Mouse (Mus musculus): ENCODE data around the gene H2-T24.
"Not testable (repeated sequence)": the region's sequence is repeated elsewhere in the genome, so short reads cannot be mapped to it uniquely, and the experiment has no call there.

The H2-T24 gene

GRCm38 (mm10) chr17:36023710-36024654 is 3.6 kb upstream of the H2-T24 start:
- peak in 1 of 2 experiments; percentile 47 for DNase-seq

- no peak for DNase-seq
These were observed 2.6 kb upstream of the H2-T24 start for GRCm38 (mm10) chr17:36022922-36023321.

- DNase-seq, result no peak
These were observed 1.7 kb upstream of the H2-T24 start for GRCm38 (mm10) chr17:36022098-36022497.

- no peak for DNase-seq
These were observed 949 bp upstream of the H2-T24 start for GRCm38 (mm10) chr17:36021309-36021708.

DNA sequence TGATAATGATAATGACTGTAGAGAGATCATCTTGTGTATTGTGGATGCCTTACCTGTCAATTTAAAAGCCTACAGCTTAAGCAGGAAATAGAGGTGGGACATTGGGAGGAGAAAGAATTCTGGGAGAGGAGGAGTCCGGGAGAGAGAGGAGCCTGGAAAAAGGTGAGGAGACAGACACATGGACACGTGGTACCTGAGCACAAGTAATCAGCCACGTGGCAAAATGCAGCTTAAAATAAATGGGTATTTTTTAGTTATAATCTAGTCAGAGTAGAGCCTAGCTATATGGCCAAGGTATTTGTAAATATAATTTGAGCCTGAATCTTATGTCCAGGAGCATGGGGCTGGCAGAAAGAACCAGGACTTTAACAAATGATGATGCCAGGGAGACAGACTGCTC is 841 bp downstream of the H2-T24 start:
- no peak for DNase-seq

DNA sequence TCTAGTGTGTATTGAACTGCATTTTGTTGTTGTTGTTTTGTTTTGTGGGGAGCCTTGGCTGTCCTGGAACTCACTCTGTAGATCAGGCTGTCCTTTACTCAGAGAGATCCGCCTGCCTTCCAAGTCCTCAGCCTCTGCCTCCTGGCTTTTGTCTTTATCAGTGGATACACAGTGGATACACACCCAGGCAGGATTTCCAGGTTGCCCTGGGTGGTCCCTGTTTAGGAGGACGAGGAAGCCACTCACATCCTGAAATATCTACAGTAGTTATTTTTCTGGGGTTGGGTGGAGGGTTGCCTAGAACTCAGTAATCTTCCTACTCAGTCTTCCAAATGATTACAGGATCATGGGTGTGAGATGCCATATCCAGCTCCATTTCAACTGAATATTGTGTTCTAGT is 1.4 kb downstream of the H2-T24 start:
- DNase-seq, result no peak

DNA sequence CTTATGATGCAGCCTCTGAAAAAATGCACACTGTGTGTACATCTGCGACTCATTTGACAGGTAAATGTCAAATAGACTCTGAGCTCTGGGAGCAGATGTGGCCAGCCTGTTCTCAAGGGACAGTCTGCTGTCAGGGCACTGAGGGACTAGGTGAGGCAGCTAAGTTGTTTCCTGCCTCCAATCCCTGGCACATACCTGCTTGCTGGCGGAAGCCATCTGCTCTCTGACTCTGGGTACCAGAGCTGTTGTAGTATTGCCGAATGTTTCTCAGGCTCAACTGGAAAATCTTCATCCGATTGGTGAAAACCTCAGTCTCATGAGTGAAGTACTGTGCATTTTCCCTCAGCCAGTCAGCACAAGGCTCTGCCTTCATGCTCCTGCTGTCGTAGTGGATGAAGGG is 3.3 kb downstream of the H2-T24 start:
- DNase-seq, result no peak

DNA sequence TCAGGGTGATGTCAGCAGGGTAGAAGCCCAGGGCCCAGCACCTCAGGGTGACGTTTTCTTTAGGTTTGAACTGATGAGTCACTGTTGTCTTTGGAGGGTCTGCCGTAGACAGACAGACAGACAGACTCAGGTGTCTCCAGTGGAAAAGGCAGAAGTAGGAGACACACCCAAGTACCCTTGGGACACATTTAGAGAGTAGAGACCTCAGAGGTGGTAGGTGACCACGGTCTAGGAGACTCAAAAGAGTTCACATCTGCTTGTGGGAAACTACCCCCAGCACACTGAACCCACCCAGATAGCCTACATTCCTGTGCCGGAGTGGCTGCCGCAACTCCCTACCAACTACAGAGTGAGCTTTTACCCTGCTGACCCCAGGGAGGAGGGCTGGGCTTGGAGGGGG is 5.4 kb downstream of the H2-T24 start:
- no peak for DNase-seq

DNA sequence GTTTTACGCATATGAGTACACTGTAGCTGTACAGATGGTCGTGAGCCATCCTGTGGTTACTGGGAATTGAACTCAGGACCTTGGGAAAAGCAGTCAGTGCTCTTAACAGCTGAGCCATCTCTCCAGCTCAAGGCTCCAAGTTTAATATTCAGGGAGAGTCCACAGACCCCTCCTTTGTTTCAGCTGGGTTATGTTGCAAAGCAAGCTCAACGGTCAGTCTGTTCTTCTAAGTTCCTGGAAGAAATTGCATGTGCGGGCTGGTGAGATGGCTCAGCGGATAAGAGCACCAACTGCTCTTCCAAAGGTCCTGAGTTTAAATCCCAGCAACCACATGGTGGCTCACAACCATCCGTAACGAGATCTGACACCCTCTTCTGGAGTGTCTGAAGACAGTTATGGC is 16.0 kb downstream of the H2-T24 start:
- not testable (repeated sequence) for DNase-seq

DNA sequence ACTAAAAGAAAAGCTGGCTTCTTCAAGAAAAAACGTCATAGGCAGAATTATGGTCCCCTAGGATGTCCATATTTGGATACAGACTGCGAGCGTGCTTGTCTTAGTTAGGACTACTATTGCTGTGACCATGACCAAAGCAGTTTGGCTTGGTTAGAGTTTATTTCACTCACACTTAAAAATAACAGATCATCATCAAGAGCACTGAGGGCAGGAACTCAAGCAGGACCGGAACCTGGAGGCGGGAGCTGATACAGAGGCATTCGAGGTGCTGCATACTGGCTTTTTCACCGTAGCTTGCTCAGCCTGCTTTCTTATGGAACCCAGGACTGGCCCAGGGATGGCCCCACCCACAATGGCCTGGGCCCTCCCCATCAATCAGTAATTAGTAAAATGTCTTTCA is 17.0 kb downstream of the H2-T24 start:
- no peak for DNase-seq

DNA sequence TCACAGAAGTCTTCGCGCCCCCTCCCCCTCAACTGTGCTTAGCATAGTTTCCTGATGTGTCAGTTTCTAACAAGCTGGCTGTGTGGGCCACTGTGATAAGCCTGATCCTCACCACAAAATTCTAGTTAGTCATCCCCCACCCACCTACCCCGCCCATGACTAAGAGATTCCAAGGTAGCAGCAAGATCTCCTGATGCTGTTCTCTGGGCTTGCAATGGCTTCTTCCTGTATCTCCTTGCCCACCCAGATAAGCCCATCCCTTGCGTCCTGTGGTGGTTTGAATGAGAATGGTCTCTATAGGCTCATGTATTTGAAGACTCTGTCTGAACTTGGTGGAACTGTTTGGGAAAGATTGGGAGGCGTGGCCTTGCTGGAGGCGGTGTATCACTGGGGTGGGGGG is 18.4 kb downstream of the H2-T24 start:
- peak; percentile 21 to 37 for DNase-seq

- DNase-seq, result peak; percentile 44 to 51
These were observed 19.1 kb downstream of the H2-T24 start for GRCm38 (mm10) chr17:36001121-36001897.

GRCm38 (mm10) chr17:36000349-36000748 is 20.0 kb downstream of the H2-T24 start:
- no peak for DNase-seq

DNA sequence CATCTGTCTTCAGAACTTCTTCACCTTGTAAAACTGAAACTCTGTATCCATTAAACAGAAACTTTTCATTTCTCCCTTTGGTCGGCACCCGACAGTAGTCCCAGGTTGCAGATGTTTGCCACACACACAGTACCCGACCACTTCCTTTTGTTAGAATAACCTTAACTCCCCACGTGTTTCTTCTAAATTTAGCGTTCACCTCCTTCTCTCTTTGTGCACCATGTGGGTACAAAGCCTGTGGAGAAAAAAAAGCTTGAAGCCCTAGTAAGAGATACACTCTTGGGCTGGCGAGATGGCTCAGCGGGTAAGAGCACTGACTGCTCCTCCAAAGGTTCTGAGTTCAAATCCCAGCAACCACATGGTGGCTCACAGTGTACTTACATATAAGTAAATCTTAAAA is 21.0 kb downstream of the H2-T24 start:
- peak; percentile 74 to 78 for DNase-seq

DNA sequence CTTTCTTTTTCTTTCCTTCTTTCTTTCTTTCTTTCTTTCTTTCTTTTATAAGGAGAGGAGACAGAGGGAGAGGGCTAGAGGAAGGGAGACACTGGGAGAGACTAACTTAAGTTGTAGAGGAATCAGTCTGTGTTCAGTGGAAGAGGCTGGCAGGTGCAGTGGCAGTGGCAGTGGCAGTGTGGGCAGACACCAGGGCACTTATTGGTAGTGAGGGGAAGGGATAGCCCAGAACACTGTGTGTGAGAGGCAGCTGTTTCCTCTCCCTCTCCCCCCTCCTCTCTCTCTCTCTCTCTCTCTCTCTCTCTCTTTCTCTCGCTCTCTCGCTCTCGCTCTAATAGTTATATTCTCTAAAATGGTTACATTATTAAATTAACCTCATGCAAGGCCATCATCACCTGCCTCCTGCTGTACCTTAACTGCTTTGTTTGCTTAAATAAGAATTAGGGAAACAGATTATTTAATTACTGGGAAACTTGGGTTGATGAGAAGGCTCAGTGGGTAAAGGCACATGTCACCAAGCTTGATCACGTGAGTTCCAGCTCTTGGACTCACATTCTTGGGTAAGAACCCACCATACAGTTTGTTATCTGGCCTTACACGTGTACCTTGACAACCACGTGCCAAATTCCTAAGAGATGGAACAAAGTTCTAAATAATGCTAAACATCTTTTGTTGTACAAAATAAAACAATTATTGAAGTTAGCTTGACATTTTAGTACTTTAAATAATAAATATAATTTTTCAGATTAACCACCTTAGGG is 21.6 kb downstream of the H2-T24 start:
- peak; percentile 48 to 51 for DNase-seq

DNA sequence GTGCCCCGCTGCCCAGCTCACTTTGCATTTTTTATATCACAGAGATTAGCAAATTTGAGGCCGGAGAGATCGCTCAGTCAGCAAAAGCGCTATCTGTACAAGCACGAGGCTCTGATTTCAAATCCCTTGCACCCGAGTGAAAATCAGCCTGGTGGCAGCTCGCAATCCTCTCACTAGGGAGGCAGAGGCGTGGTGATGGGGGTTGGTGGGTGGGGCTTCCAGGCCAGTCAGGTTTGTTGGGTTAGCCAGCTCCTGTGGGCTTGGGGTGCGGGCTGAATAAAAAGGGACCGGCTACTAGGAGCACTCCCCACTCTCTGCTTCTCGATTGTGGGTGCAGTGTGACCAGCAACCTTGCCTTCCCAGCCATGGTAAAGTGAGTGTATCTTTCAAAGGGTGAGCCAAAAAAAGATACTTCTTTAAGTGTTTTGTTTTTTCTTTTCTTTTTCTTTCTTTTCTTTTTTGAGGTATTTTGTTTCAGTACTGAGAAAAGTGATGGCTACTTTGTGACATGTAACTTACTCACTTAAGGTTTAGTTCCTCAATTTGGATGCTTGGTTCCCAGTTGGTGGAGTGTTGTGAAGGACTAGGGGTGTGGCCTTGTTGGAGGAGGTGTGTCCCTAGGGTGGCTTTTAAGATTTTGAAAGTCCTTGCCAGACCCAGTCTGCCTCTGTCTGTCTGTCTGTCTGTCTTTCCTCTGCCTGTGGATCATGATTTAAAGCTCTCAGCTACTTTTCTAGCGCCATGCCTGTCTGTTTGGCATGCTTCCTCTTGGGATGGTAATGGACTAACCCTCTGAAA is 22.4 kb downstream of the H2-T24 start:
- DNase-seq, result peak; percentile 80 to 85

DNA sequence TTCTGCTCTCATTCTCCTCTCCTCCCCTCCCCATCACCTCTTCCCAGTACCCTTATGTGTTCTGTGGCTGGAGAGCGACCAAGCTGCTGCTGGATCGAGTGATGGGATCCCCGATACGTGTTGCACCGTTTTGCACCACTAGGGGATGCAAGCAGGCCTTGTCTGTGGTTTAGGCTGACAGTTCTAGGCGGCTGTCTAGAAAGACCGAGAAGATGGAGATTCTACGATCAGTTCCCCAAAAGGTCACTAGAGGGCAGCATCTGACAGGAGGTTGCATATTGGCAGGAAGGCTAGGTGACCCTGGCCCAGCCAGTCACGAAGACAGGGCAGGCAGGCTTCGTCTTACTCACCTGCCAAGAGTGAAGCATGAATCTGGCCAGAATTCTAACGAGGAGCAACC is 23.4 kb downstream of the H2-T24 start:
- peak; percentile 98 for DNase-seq

GRCm38 (mm10) chr17:35994879-35995240 is 25.5 kb downstream of the H2-T24 start:
- peak in 1 of 2 experiments; percentile 13 for DNase-seq

DNA sequence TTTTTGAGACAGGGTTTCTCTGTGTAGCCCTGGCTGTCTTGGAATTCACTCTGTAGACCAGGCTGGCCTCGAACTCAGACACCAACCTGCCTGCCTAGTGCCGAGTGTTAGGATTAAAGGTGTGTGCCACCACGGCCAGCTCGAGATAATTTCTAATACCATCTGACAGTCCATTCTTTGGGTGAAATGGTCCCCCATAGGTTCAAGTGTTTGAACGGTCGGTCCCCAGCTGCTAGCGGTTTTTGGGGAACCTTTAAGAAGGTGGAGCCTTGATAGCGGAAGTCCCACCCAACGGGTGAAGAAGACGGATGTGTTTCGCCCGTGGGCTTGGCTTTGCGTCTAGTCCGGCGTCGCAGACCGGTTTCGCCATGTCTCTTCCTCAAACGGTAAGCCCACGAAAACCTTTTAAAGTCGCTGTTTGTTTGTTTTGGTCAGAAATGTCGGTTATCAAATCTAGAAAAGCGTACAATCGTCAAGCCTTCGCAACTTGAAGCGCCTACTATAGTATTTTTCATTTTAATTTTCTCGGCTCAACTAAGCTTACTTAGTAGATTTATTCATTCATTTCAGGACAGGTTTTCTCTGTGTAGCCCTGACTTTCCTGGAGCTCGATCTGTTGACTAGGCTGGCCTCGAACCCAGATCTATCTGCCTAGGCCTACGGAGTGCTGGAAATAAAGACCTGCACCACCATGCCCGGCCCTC is 26.0 kb downstream of the H2-T24 start:
- peak; percentile 79 to 82 for DNase-seq

DNA sequence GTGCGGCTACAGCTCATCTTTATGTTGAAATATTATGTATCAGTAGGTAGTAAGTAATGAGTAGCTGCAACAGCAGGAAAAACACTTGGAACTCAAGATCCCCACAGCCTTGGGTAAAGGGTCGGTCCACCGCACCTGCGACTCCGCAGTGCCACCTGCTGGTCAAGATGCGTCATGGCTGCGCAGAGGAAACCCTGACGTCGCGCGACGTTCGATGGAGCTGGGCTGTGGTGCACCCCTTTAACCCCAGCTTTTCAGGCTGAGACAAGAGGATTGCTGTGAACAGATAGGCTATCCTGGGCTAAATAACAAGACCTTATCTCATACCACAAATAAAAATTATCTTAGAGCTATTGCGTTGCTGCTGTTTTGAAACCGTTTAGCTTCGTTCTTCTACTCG is 26.7 kb downstream of the H2-T24 start:
- peak; percentile 87 to 88 for DNase-seq

DNA sequence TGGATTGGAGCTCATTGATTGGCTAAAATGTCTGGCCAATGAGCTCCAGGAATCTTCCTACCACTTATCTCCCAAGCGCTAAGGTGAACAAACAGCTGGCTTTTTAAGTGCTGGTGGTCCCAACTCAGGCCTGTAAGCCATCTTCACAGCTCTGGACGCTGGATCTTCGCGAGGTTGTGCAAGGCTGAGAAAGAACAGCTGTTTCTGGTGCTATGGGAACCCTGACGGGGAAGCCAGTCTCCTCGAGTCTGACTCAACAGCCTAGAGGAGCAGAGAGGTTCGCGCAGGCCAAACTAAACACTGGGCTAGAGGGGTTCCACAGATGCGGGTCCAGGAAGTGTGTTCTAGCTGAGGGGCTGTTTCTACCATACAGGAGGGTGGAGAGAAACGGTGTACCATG is 28.6 kb downstream of the H2-T24 start:
- no peak for DNase-seq

DNA sequence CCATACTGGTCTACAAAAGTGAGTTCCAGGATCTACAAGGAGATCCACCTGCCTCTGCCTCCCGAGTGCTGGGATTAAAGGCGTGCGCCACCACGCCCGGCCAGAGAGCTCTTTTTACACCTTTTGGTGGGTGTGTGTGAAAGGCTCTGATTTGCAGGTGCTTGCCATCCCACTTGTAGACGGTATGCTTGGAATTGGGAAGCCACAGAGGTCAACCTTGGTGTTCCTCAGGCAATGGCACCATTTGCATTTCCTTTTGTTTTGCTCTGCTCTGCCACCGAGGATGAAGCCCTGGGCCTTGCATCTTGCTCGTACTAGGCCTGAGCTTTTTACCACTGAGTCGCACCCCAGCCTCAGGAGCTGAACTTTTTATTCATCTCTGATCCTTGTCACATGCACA is 38.6 kb downstream of the H2-T24 start:
- DNase-seq, result no peak

Measured in B cell, adult 2 months (primary cell).